Mouse (Mus musculus): ENCODE data around the gene Kcnq4.

Kcnq4 gene

DNA sequence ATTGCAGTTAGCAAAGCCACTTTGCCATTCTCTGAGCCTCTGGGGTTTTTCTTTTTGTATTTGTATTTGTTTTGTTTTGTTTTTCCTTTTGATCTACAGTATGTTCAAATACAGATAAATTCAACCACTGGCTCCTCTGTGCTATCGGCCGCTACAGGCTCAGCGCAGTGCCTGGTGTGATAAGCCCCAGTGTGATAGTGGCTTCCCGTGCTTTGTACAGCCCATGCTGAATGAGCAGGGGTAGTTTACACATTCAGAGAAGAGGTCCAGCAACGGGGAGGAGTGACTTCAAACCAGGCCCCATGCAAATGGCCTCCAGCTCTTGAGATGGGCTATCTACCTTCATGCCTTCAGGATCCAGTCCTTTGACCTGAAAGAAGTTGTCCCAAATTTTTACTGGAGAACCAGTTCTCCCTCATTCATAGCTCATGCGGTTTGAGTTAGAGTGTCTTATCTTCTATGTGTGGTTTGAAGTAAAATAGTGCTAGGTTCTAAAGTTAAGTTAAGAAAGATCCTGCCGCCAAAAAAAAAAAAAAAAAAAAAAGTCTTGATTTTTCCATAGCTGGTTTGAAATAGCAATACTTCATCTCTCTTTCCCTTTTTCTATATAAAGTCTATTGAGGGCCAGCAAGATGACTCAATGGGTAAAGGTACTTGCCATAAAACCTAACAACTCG is 73.5 kb downstream of the Kcnq4 start:
- DNase-seq (ENCODE audit: extremely low read depth, insufficient read length, low spot score) = no peak

DNA sequence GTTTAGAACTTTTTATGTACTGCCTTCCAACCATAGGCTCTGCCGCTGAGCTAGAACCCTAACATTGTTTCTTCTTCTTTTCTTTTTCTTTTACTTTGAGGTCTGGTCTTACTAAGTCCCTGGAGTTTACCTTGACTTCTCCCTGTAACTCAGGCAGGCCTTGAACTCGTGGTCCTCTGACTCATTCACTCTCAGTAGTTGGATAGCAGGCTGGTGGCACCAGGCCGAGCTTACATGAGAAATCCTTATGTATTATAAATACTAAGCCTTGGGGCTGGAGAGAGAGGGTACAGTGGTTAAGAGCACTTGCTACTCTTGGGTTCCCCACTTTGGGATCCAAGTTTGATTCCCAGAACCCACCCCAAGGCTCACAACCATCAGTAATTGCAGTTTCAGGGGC is 74.8 kb downstream of the Kcnq4 start:
- DNase-seq (ENCODE audit: extremely low read depth, insufficient read length, low spot score) = no peak

DNA sequence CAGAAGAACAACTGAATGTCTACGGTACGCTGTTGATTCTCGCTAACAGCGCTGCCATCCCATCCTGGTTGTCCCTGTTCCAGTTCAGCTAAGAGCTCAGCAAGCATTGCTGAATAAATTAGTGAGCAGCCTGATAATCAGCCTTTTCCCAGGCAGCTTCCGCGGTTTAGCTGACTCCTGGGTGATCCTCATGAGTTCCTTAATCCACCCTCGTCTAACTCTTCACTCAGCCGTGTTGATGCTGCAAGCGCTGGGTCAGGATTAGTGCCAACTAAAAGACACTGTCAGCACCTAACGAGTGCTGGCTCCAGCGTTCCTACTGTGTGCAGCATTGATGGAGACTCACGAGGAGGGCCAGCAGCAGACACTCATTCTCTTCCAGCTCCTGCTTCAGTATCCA is 77.4 kb downstream of the Kcnq4 start:
- no peak for DNase-seq (ENCODE audit: extremely low read depth, insufficient read length, low spot score)

DNA sequence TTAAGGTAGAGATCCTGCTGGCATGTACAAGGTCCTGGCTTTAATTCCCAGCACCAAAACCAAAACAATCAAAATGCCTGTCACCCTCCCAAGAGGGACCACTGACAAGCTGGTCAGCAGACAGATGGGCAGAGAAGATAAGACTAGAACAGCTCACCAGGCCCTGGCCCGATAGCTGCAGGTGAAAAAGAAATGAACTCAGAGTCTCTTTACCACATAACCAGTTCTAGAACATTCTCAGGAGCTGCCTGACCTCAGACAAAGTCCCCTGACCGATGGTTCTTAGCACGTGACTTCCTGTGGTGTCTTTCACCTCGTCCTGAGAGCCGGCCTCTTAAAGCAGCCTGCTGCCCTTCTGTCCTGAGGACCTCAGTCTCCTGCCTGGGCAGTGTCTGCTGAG is 78.8 kb downstream of the Kcnq4 start:
- no peak for DNase-seq (ENCODE audit: extremely low read depth, insufficient read length, low spot score)

DNA sequence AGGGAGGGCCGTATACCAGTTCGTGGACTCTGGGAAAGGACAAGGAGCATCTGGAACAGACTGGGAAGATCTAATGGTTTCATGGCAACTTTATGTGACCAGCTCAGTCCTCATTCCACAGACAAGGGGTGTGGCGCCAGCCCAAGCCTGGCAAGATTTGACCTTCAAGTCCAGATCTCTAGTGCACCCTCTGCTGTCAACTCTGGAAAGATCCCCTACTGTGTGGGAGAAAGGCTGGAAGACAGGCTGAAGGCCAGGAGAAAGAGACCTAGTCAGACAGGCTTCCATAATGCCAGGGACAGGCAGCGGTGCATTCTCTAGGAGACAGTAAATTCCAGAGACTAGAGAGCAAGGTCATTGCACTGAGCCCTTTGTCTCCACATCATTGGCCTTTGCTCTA is 79.9 kb downstream of the Kcnq4 start:
- DNase-seq (ENCODE audit: extremely low read depth, insufficient read length, low spot score) = no peak

DNA sequence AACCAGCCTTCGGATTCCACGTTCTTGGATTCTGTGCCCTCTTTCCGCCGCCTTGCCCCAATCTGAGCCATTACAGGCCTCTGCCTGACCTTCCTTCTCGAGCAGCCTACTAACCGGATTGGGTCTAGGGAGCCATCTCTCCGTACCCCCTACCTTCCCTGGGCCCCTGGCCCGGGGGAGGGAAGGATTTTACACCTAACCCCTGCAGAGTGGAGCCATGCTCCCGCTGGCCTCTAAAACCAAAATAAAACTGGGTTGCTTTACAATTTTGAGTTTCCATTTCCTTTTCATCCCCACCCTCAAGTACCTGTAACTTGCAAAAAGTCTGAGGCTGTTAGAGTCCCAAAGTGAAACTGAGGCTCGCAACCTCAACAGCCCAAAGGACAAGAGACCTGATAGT is 80.9 kb downstream of the Kcnq4 start:
- no peak for DNase-seq (ENCODE audit: extremely low read depth, insufficient read length, low spot score)

DNA sequence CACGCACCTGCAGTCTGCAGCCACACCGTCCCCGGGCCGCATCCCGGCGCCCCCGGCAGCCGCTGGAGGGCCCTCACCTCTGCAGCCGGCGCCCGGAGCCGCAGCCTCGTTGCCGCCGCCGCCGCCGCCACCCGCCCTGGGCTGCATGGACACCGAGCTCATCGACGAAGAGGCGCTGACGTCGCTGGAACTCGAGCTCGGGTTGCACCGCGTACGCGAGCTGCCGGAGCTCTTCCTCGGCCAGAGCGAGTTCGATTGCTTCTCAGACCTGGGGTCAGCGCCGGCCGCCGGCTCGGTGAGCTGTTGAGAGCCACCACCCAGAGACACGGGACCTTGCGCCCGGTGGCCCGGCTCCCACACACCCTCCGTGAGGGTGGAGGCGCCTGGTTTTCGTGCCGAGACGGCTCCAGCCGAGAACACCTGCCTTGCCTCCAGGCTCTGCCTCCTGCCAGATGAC is 81.3 kb downstream of the Kcnq4 start:
- DNase-seq (ENCODE audit: extremely low read depth, insufficient read length, low spot score) = no peak

DNA sequence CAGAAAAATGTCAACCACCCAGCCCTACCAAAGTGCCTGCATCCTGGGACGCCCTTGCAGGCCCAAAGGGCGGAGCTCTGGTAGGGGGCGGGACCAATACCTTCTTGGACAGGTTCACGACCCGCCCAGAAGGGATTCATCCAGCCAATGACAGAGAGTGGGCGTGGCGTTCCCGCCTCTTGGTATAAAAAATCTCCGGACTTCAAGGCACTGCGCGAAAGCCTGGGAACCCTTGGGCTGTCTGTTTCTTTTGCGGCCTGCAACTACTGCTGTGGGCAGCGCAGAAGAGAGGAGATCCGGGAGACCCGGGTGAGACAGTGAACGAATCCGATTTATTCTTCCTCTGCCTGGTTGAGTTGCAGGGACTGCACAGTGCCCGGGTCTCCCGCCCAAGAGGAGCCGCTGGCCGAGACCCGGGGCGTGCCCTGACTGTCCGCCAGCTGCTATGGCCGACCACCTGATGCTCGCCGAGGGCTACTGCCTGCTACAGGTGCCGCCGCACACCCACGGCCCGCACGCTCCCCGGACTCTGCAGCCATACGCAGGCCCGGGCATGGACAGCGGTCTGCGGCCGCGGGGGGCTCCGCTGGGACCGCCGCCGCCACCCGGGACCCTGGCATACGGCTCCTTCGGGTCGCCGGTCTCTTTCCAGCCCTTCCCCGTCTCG is 81.9 kb downstream of the Kcnq4 start, which contains the start of gene Cited4:
Cited4 (plus strand) TSS at position 215 of the 667 bp plus-strand sequence.
- DNase-seq (ENCODE audit: extremely low read depth, insufficient read length, low spot score) = no peak

DNA sequence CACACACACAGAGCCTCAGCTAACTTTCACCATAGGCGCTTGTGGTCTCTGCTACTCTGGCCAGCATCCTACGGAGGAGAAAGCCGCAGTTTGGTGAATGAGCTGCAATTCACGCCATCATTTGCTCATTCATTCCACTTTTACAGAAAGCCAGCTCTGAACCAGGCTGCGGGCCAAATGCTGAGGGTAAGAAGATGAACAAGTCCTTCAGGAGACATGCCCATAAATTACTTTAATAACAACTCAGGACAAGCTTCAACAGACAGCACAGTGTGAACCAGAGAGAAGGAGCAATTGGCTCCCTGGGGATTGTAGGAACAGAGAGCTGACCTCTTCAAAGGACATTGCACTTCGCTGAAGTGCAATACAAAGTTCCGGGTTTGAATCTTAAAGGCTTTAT is 82.6 kb downstream of the Kcnq4 start:
- no peak for DNase-seq (ENCODE audit: extremely low read depth, insufficient read length, low spot score)

DNA sequence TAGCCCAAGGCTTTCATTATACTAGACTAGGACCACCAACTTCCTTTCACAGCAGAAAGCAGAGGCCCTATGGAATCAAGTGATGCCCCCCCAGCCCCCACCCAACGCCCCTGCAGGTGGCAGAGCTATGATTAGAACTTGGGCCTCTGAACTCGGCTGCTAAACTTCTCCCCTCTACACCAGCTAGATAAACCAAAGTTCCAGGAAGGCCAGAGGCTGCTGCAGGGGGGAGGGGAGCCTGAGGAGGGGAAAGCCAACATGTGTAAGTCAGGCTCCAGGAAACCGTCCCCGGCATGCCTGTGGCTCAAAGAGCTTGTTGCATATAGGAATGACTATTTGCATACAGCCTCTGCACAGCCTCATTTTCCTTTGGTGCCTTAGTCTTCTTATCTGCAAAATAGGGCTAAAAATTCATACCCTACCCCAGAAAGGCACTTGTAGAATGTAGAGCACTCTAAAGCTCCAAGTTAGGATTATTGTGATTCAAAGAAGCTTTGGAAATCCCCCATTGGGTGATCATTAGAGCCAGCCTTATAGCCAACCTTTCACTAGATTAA is 83.2 kb downstream of the Kcnq4 start:
- no peak for DNase-seq (ENCODE audit: extremely low read depth, insufficient read length, low spot score)

DNA sequence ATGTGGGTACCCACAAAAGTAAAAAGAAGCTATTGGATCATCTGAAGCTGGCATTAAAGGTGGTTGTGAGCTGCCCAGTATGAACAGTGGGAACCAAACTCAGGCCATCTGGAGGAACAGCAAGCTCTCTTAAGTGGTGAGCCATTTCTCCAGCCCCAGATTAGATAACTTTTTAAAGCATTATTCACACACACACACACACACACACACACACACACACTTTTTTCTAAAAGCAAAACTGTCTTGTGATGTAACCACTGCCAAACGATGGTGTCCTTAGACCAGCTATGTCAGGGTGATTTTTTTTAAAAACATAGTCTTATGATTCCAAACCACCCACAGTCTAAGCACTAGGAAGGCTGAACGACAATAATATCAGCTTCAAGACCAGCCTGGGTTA is 83.8 kb downstream of the Kcnq4 start:
- DNase-seq (ENCODE audit: extremely low read depth, insufficient read length, low spot score) = no peak

DNA sequence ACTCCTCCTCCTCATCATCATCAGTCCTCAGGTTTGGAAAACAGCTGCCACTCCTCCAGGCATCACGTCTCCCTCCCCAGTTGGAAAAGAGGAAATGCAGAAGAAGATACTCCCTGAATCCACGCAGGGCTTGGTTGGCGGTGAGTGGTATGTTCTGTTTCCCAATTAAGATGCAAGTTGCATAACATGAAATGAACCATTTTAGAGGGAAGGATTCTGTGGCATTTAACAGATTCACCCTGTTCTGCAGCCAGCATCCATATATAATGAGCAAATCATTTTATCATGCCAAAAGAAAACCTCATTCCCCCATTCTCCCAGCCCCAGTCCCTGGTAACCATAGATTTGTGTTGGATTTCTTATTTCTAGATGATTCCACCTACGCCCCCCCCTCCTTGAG is 87.9 kb downstream of the Kcnq4 start:
- DNase-seq (ENCODE audit: extremely low read depth, insufficient read length, low spot score) = no peak

DNA sequence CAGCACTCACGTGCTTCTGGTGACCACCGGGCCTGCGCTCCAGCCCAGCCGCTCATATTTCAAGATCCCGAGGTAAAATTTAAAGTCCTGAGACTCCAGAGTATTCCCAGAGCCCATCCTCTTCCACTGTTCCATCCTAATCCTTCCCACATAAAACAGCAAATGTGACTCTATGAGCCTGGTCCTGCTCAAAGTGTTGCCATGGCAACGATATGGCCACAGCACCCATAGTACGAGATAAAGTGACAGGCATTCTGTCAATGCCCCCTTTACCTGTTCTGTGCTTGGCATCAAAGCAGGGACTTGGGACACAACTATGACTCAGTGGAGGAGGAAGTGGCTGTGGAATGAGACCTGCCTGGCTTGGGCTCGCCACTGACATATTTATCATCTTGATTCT is 92.5 kb downstream of the Kcnq4 start:
- no peak for DNase-seq (ENCODE audit: extremely low read depth, insufficient read length, low spot score)

DNA sequence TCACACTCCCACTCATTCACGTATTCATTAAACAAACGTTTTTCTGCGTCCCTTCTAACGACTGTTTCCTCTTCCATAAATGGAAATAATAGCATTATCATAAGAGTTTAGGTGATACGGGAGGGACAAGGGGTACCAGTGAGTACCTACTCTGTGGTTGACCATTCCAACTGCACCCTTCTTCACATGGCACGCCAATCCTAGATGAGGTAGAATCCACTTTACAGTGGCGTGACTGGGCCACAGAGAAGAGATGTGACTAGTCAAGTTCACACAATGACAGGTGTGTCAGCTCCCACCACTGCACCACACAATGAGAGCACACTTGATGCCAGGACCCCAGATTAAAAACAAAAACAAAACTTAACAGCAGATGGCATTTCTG is 98.2 kb downstream of the Kcnq4 start:
- no peak for DNase-seq (ENCODE audit: extremely low read depth, insufficient read length, low spot score)

DNA sequence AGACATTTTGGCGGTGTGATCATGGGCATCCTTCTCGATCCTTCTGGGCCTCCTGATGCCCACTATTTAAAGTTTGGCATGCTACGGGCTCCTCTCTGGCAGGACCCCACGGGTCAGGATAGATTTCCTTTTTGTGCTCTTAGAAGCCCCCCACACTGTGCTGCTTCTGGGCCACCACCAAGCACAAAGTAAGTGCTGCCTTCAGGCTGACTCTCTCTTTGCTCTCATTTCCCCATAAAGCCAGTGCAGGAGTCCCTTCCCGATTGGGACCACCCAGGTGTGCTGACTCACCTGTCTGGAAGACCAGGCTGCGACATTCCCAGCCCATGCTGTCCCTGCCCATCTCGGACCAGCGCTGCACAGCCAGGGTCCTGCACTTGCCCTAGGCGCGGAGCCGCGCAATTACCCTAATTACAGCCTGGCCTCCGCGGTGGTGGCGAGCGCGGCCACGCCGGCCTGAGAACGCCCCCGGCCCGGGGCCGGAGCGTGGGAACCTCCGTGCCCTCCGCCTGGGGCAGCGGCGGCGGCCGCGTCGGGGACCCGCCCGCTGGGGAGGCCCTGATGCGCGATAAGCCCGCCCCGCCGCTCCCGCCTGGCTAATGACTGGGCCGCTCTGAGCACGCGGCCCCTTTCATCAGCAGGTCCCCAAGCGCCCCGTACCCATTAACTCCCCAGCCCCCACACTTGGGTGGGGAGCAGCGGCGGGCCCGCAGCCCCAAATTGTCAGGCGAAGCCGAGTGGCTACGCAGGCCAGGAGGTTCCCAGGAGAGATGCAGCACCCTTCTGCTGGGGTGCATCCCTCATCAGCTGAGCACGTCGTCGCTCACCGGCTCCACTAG is 98.8 kb downstream of the Kcnq4 start:
- DNase-seq (ENCODE audit: extremely low read depth, insufficient read length, low spot score) = no peak

All from 3134 (cell line).